Mouse (Mus musculus): ENCODE measurements around the gene Efemp2.

Gene Efemp2

GRCm38 (mm10) chr19:5477004-5477667, 3.4 kb downstream of the Efemp2 start:
- 70% methylated on average over 10 of the region's 10 CpGs for WGBS

DNA sequence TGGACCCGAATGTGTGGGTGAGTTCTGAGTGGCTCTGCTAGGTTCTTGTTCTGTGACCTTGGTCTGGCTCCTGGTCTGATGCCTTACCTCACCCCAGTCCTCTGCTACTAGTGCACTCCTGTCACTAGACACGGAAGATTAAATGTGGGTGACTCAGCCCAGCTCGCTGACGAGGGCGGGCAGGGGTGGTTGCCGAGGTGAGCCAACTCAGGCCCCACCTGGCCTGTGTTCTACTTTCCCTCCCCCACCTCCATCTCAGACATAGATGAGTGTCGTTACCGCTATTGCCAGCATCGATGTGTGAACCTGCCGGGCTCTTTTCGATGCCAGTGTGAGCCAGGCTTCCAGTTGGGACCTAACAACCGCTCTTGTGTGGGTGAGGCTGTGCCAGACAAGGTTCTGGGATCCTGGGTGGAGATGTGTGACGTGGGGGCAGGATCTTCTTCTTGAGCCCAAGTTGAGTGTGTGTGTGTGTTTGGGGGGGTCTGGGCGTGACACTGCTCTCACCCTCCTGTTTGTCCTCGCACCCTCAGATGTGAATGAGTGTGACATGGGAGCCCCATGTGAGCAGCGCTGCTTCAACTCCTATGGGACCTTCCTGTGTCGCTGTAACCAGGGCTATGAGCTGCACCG, 4.0 kb downstream of the Efemp2 start:
- 73% methylated on average over 18 of the region's 18 CpGs for WGBS

- WGBS: 87% methylated on average over 10 of the region's 10 CpGs
These were observed 6.3 kb downstream of the Efemp2 start for GRCm38 (mm10) chr19:5480016-5480415.

GRCm38 (mm10) chr19:5481398-5481797, 7.6 kb downstream of the Efemp2 start:
- WGBS: 94% methylated on average over 10 of the region's 10 CpGs

DNA sequence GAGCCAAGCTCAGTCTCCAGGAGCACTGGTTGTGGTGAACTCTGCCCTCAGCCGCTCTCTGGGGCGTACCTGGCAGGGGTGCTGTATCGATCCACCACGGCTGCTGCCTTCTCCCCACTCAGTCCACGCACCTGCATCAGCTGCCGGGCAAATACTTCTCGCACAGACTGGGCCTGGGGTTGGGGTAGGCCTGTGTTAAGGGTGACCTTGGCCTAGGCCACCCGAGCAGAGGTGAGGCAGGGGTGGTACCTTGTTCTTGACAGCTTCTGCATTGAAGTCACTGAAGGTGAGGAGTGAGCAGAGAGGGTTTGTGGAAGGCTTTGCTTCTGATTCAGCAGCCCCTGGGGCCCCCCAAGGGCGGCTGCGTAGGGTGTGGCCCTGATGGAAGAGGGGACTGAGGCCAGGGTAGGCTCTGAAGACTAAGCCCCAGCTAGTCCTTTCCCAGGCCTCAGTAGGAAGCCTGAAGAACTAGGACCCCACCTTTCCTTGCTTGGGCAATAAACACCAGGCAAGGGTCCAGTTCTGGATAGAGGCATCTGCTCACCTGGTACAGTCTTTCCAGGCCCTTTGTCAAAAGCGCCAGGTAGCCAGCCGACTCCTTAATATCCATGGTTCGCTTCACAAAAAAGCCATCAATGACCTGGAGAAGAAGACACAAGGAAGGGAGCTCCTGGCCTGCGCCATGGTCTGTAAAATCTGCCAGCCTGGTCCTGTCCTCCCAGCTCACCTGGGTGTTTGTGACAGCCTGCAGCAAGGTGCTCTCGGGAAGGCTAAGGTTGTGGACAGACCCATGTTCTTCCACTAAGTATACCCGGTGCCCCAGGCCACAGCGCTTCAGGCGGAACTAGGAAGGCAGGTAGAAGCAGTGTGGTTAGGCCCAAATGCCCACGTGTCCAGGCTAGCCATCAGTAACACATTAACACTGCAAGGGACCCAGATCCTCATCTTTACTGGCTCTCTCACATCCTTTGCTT, 9.9 kb downstream of the Efemp2 start:
- 91% methylated on average over 19 of the region's 19 CpGs for WGBS

GRCm38 (mm10) chr19:5484496-5484895, 10.7 kb downstream of the Efemp2 start:
- WGBS: 88% methylated on average over 5 of the region's 5 CpGs

- WGBS: 81% methylated on average over 8 of the region's 8 CpGs
These were observed 11.6 kb downstream of the Efemp2 start for GRCm38 (mm10) chr19:5485371-5485770.

- WGBS: 90% methylated on average over 7 of the region's 7 CpGs
These were observed 12.1 kb downstream of the Efemp2 start for GRCm38 (mm10) chr19:5485821-5486220.

DNA sequence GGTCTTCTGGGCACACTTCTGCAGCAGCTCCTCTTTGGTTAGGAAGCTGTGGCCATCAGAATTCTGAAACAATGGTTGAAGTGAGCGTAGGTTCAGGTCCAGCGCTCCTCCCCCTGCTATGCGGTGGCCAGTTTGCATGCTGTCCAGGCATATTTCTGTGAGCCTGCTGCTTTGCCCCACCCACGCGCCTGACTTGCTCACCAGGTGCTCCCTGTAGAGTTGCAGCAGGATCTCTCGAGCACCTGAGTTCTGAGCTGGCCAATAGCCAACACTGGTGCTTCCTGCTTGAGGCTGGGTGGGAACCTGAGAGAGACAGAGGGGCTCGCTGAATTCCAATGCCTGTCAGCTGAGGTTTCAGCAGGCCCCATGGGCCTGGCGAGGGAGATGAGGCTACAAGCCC, 12.5 kb downstream of the Efemp2 start:
- 68% methylated on average over 8 of the region's 8 CpGs for WGBS

DNA sequence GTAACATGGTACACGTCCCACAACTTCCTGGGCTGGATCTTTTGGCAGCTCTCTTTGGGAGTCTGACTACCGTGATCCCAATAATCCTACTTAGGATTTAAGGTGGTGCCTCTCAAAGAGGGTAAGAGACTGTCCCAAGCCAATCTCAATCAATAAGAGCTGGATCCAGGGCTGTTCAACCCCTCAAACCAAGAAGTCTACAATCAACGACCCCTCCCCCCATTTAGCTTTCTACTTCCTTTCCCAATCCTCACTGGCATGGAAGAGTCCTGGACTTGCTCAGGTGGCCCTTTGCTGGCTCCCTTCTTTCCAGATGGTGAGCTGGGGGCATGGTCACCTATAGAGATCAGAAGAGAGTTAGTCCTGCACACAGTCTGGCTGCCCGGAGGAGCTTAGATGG, 13.0 kb downstream of the Efemp2 start:
- WGBS: 78% methylated on average over 4 of the region's 4 CpGs

DNA sequence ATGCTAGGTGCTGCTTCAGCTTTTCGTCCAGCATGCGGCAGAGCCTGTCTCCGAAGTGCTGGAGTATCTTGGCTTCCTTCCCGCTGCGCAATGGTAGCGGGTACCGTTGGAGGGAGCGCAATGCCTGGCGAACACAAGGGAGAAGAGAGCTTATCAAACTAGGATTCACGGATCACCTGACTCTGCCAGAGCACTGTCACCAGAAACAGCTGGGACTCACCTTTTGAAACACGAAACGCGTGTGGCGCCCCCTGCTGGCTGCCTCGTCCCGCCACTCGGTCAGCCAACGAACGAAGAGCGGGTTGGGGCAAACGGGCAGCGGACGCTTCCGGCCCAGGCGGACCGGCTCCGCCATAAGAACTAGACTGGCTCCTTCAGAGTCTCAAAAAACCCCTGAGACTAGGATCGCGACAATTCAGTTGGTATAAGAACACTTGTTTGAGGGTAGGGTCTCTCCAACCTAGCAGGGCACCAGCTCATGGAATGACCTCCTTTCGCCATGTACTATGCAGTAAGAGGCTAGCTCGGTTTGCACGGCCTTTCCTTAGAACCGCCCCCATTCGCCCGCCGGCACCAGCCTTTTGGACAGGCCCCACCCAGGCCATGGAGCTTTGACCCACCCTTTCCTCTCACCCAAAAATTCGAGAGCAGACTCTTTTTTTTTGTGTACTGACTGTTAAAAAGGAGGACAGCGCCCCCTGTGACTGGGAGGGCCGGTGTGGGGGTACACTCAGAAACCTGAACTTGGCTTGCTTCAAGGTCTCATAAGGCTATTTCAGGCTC, 14.2 kb downstream of the Efemp2 start, which contains the start of gene Mus81:
TSS of gene Mus81 (minus strand) at position 635 of the 783 bp plus-strand sequence.
- under 1% methylated on average over 39 of the region's 39 CpGs for WGBS

- WGBS: under 1% methylated on average over 26 of the region's 26 CpGs
These were observed 15.3 kb downstream of the Efemp2 start for GRCm38 (mm10) chr19:5488878-5489571.

GRCm38 (mm10) chr19:5489721-5490120, 16.0 kb downstream of the Efemp2 start:
- WGBS: 16% methylated on average over 10 of the region's 10 CpGs

- WGBS: under 1% methylated on average over 54 of the region's 62 CpGs
These were observed 16.7 kb downstream of the Efemp2 start, which contains the start of gene Cfl1 for GRCm38 (mm10) chr19:5490313-5490897. TSS of gene Cfl1 (plus strand) at chr19:5490455.

GRCm38 (mm10) chr19:5490898-5491708, 17.3 kb downstream of the Efemp2 start:
- under 1% methylated on average over 59 of the region's 59 CpGs for WGBS

- WGBS: 59% methylated on average over 4 of the region's 4 CpGs
These were observed 18.9 kb downstream of the Efemp2 start for GRCm38 (mm10) chr19:5492641-5493040.

DNA sequence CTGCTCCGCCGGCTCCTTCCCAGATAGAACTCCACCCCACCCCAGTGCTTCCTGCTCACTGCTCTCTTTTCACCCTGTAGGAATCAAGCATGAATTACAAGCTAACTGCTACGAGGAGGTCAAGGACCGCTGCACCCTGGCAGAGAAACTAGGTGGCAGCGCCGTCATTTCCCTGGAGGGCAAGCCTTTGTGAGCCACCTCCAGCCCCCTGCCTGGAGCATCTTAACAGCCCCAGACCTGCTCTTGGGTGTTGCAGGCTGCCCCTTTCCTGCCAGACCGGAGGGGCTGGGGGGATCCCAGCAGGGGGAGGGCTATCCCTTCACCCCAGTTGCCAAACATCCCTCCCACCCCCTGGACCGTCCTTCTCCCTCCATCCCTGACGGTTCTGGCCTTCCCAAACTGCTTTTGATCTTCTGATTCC, 19.6 kb downstream of the Efemp2 start:
- WGBS: 37% methylated on average over 9 of the region's 9 CpGs

DNA sequence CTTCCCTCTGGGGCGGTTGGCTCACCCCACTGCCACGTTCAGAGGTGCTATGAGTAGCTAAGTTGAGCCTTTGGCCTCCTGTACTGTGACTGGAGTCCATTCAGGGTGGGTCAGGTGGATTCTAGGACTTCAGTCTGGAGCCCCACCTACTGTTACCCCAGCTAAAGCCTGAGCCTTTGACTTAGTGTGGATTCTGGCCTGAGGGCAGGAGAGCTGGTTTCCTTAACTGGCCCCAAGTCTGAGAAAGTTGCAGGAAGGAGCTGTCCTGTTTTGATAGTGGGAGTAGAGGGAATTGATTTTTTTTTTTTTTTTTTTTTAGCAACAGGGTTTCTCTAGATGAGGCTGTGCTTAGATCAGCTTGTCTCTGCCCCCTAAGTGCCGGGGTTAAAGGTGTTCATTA, 20.6 kb downstream of the Efemp2 start:
- WGBS: 64% methylated on average over 3 of the region's 3 CpGs

- WGBS: 84% methylated on average over 12 of the region's 12 CpGs
These were observed 21.7 kb downstream of the Efemp2 start for GRCm38 (mm10) chr19:5495353-5496051.

All from cerebral cortex, adult 2 months (tissue).